Mouse (Mus musculus): ENCODE results near the gene Nupr1.

- TF ChIP-seq POLR2A (IDR thresholded peaks at IDR 0.05; ENCODE audit: low read depth, low read length) (peak; percentile 19), CTCF (conservative IDR thresholded peaks at IDR 0.05; ENCODE audit: insufficient read depth, insufficient read length, low read depth, low read length) (no peak)
Measured at GRCm38 (mm10) chr7:126625369-126625768, 5.3 kb downstream of the Nupr1 start.

Measured in kidney, adult 2 months (tissue).